Mouse (Mus musculus): Measurements from ENCODE around the gene 2410004P03Rik. TPM values are rescaled to one million over a fixed set of nuclear protein-coding genes. Genes with fewer than 3 reads are reported as not detected.

The 2410004P03Rik gene
- polyA plus RNA-seq (2014; fragmentation: Nextera tagmentation; extraction: Ambion mirVana), result 2.6 and 3.4 TPM in 2 replicates

DNA sequence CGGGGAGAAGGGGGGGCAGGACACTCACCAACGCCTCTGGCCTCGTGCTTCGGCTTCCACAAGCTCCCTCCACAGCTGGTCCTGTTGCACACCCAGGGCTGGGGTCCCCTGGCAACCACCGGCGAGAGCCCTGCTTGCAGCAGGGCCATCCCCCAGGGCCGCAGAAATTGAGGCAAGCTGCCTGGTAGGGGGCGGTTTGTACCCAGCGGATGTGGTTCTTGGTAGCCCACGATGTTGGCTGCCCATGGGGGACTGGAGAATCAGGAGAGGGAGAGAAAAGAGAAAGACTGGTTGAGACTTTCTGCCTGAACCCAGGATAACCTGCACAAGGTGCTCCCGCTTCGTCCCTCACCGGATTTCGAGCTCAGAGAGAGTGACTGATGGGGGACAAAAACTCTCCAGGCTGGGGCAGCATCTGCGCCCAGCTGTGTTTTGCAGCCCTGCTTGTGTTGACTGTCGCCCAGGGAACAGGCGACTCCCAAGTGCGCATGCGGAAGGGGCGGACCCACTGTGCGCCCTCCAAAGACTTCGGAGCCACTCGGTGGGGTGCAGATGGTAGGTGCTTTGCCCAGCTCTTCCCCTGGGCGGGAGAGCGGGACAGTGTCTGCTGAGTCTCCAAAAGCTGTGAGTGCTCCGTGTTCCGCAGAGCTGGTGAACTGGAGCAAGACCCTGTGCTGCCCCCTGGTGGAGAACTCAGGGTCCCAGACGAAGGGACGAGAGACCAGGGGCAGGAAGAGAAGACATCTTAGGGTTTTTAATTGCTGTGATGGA, at the start of gene 2410004P03Rik:
Gene 2410004P03Rik, minus strand, starts transcription at position 628 of the 771 bp plus-strand sequence.
- no peak within 1 kb of the TSS for H3K9ac ChIP-seq (replicated peaks; ENCODE audit: low read length)
- peak; percentile 81 for DNase-seq
- 9% methylated on average over 29 of the region's 29 CpGs for WGBS
- H3K9me3 ChIP-seq (ENCODE audit: control insufficient read depth, low read length), result no peaks in the 10 kb centered on the region
- no peak within 1 kb of the TSS for H3K27ac ChIP-seq (replicated peaks; ENCODE audit: low read depth, low read length)
- no peaks in the 10 kb centered on the region for H3K36me3 ChIP-seq (ENCODE audit: control insufficient read depth, insufficient read depth, low read length)
- ATAC-seq (ENCODE audit: low FRiP score, low TSS enrichment), result peak; percentile 56
- peak within 1 kb of the TSS; percentile 31 for H3K4me3 ChIP-seq (replicated peaks; ENCODE audit: low read depth, low read length)
- peaks cover 3% of the 10 kb centered on the region; the same call in 1 of the 2 replicates for H3K4me1 ChIP-seq (ENCODE audit: control insufficient read depth, insufficient read depth, low read length)
- peak within 1 kb of the TSS; percentile 53 for H3K4me2 ChIP-seq (ENCODE audit: low read length)
- H3K27me3 ChIP-seq (ENCODE audit: control insufficient read depth, insufficient read depth, low read length), result no peaks in the 10 kb centered on the region

DNA sequence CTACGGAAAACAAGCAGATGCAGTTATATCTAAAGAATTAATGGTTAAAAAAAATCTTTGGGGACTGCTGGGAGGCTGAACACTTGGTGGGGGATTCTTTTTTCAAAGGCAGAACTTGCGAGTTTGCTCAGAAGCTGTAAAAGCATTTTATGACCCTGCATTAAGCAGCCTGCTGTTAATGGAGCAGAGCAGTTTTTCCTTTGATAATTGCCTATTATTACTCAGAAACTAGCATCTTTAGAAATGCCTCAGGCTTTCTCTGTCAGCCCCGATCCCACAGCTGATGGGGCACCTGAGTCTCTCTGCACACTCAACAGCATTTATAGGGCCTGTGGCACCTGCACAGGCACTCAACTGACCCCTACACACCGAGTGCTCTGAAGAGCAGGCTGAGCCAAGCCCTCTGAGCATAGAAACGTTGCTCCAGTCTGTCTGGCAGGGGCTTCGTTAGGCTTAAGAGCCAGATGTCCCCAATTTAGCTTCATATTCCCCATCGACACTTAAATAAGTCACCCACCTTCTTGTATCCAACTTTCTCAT, 49.7 kb upstream of the 2410004P03Rik start:
- WGBS, result 53% methylated on average over 7 of the region's 7 CpGs
- DNase-seq (no peak), ATAC-seq (ENCODE audit: low FRiP score, low TSS enrichment) (no peak)
- no peak overlapping the region for H3K9ac ChIP-seq (replicated peaks; ENCODE audit: low read length)
- H3K27me3 ChIP-seq (ENCODE audit: control insufficient read depth, insufficient read depth, low read length), result no peaks in the 10 kb centered on the region
- H3K4me2 ChIP-seq (ENCODE audit: low read length), result no peak overlapping the region
- no peaks in the 10 kb centered on the region for H3K9me3 ChIP-seq (ENCODE audit: control insufficient read depth, low read length)
- H3K4me1 ChIP-seq (ENCODE audit: control insufficient read depth, insufficient read depth, low read length), result no peaks in the 10 kb centered on the region
- no peak overlapping the region for H3K27ac ChIP-seq (replicated peaks; ENCODE audit: low read depth, low read length)
- H3K4me3 ChIP-seq (replicated peaks; ENCODE audit: low read depth, low read length), result no peak overlapping the region
- H3K36me3 ChIP-seq (ENCODE audit: control insufficient read depth, insufficient read depth, low read length), result no peaks in the 10 kb centered on the region

GRCm38 (mm10) chr12:17058490-17058889, 47.0 kb upstream of the 2410004P03Rik start:
- no peaks in the 10 kb centered on the region for H3K4me1 ChIP-seq (ENCODE audit: control insufficient read depth, insufficient read depth, low read length)
- no peak overlapping the region for H3K4me3 ChIP-seq (replicated peaks; ENCODE audit: low read depth, low read length)
- H3K9ac ChIP-seq (replicated peaks; ENCODE audit: low read length), result no peak overlapping the region
- H3K36me3 ChIP-seq (ENCODE audit: control insufficient read depth, insufficient read depth, low read length), result no peaks in the 10 kb centered on the region
- no peak for DNase-seq
- WGBS, result 80% methylated on average over 10 of the region's 10 CpGs
- no peak overlapping the region for H3K4me2 ChIP-seq (ENCODE audit: low read length)
- ATAC-seq (ENCODE audit: low FRiP score, low TSS enrichment), result no peak
- no peaks in the 10 kb centered on the region for H3K9me3 ChIP-seq (ENCODE audit: control insufficient read depth, low read length)
- no peaks in the 10 kb centered on the region for H3K27me3 ChIP-seq (ENCODE audit: control insufficient read depth, insufficient read depth, low read length)
- no peak overlapping the region for H3K27ac ChIP-seq (replicated peaks; ENCODE audit: low read depth, low read length)

- Histone ChIP-seq H3K27ac (replicated peaks; ENCODE audit: low read depth, low read length) (no peak overlapping the region), H3K9me3 (ENCODE audit: control insufficient read depth, low read length) (no peaks in the 10 kb centered on the region), H3K9ac (replicated peaks; ENCODE audit: low read length) (no peak overlapping the region), H3K27me3 (ENCODE audit: control insufficient read depth, insufficient read depth, low read length) (no peaks in the 10 kb centered on the region), H3K4me1 (ENCODE audit: control insufficient read depth, insufficient read depth, low read length) (no peaks in the 10 kb centered on the region), H3K4me3 (replicated peaks; ENCODE audit: low read depth, low read length) (no peak overlapping the region), H3K36me3 (ENCODE audit: control insufficient read depth, insufficient read depth, low read length) (no peaks in the 10 kb centered on the region), H3K4me2 (ENCODE audit: low read length) (no peak overlapping the region)
- WGBS, result 84% methylated on average over 8 of the region's 8 CpGs
- ATAC-seq (ENCODE audit: low FRiP score, low TSS enrichment), result no peak
- DNase-seq, result no peak
Measured at GRCm38 (mm10) chr12:17057110-17057509, 45.6 kb upstream of the 2410004P03Rik start.

DNA sequence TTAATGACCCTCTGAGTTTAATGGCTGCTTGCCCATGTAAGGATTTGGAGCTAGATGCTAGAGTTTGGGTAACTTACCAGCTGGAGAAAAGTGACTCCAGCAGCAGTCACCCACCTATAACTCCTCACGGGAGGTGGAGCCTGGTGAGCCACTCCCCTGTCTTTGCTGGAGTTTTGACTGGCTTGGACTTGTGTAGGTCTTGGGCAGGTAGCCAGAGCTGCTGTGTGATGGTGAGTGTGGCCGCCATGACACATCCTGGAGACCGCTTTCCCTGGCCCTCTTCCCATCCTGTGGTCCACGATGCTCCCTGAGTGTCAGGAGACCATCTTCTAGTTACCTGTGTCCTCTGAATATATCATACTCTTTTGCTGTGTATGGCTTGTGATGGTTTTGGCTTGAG, 44.2 kb upstream of the 2410004P03Rik start:
- no peak overlapping the region for H3K9ac ChIP-seq (replicated peaks; ENCODE audit: low read length)
- H3K4me2 ChIP-seq (ENCODE audit: low read length), result no peak overlapping the region
- H3K4me1 ChIP-seq (ENCODE audit: control insufficient read depth, insufficient read depth, low read length), result peaks cover 4% of the 10 kb centered on the region; the same call in 1 of the 2 replicates
- DNase-seq (no peak), ATAC-seq (ENCODE audit: low FRiP score, low TSS enrichment) (no peak)
- H3K36me3 ChIP-seq (ENCODE audit: control insufficient read depth, insufficient read depth, low read length), result no peaks in the 10 kb centered on the region
- no peak overlapping the region for H3K4me3 ChIP-seq (replicated peaks; ENCODE audit: low read depth, low read length)
- no peak overlapping the region for H3K27ac ChIP-seq (replicated peaks; ENCODE audit: low read depth, low read length)
- no peaks in the 10 kb centered on the region for H3K27me3 ChIP-seq (ENCODE audit: control insufficient read depth, insufficient read depth, low read length)
- WGBS, result 93% methylated on average over 4 of the region's 4 CpGs
- no peaks in the 10 kb centered on the region for H3K9me3 ChIP-seq (ENCODE audit: control insufficient read depth, low read length)

DNA sequence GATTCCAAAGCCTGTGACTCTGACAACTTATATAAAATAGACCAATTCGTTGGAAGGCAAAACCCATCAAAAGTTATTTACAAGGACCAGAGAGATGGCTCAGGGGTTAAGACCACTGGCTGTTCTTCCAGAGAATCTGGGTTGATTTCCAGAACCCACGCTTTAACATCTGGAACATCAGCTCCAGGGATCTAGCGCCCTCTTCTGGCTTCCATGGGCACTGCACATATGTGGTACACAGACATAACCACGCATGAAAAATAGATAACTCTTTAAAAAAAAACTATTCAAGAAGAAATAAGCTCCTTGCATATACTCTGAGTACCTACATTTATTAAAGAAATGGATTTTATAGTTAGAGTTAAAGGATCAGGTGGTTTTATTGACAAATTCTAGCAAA, 43.2 kb upstream of the 2410004P03Rik start:
- Histone ChIP-seq H3K4me3 (replicated peaks; ENCODE audit: low read depth, low read length) (no peak overlapping the region), H3K27ac (replicated peaks; ENCODE audit: low read depth, low read length) (no peak overlapping the region), H3K9ac (replicated peaks; ENCODE audit: low read length) (no peak overlapping the region), H3K9me3 (ENCODE audit: control insufficient read depth, low read length) (no peaks in the 10 kb centered on the region), H3K27me3 (ENCODE audit: control insufficient read depth, insufficient read depth, low read length) (no peaks in the 10 kb centered on the region), H3K4me2 (ENCODE audit: low read length) (no peak overlapping the region), H3K36me3 (ENCODE audit: control insufficient read depth, insufficient read depth, low read length) (no peaks in the 10 kb centered on the region), H3K4me1 (ENCODE audit: control insufficient read depth, insufficient read depth, low read length) (peaks cover 4% of the 10 kb centered on the region; the same call in 1 of the 2 replicates)
- no peak for ATAC-seq (ENCODE audit: low FRiP score, low TSS enrichment)
- DNase-seq, result no peak
- WGBS, result 49% methylated on average over 4 of the region's 4 CpGs

DNA sequence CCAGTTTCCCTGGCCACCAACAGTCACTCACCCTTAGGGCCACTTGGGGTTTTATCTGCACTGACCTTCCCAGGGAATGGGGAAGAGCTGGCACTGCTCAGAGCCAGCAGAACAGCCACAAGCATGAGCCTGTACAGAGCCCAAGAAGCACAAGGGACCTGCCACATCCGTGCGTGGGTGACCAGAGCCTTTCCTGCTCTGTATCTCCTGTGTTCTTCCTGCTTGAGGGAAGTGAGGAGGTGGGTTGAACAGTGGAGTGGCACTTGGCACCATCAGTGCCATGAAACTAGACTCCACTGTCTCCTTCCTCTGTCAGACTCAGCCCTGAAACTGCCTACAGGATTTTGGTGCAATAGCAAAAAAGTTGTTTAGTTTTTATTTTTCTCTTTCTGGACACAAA, 41.1 kb upstream of the 2410004P03Rik start:
- ATAC-seq (ENCODE audit: low FRiP score, low TSS enrichment) (no peak), DNase-seq (no peak)
- no peak overlapping the region for H3K9ac ChIP-seq (replicated peaks; ENCODE audit: low read length)
- H3K27ac ChIP-seq (replicated peaks; ENCODE audit: low read depth, low read length), result no peak overlapping the region
- H3K4me3 ChIP-seq (replicated peaks; ENCODE audit: low read depth, low read length), result no peak overlapping the region
- peaks cover 4% of the 10 kb centered on the region; the same call in 1 of the 2 replicates for H3K4me1 ChIP-seq (ENCODE audit: control insufficient read depth, insufficient read depth, low read length)
- no peaks in the 10 kb centered on the region for H3K9me3 ChIP-seq (ENCODE audit: control insufficient read depth, low read length)
- no peak overlapping the region for H3K4me2 ChIP-seq (ENCODE audit: low read length)
- no peaks in the 10 kb centered on the region for H3K36me3 ChIP-seq (ENCODE audit: control insufficient read depth, insufficient read depth, low read length)
- no peaks in the 10 kb centered on the region for H3K27me3 ChIP-seq (ENCODE audit: control insufficient read depth, insufficient read depth, low read length)
- 82% methylated on average over 2 of the region's 2 CpGs for WGBS

DNA sequence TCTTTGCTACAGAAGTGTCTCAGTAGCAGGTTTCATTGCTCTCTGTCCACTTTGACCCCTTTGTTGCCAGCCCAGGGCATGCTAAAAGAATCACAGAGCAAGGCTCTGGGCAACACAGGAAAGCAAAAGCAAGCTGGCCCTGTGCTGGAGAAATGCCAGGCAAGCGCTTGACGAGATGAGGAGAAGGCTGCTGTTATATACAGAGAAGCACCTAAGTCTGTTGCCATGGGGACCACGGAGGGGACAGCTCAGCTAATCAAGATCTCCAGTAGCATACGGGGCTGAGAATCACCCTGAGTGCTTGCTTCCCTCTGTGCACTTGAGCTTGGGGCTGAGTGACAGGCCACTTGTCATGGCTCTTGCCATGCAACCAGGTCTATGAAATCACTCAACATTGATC, 39.5 kb upstream of the 2410004P03Rik start:
- ATAC-seq (ENCODE audit: low FRiP score, low TSS enrichment), result peak; percentile 58; the same call in 1 of the 2 replicates
- H3K27ac ChIP-seq (replicated peaks; ENCODE audit: low read depth, low read length), result peak overlapping the region; percentile 20; the same call in 1 of the 2 replicates

GRCm38 (mm10) chr12:17049796-17050195, 38.3 kb upstream of the 2410004P03Rik start:
- Histone ChIP-seq H3K4me1 (ENCODE audit: control insufficient read depth, insufficient read depth, low read length) (peaks cover 4% of the 10 kb centered on the region; the same call in 1 of the 2 replicates), H3K27ac (replicated peaks; ENCODE audit: low read depth, low read length) (no peak overlapping the region), H3K27me3 (ENCODE audit: control insufficient read depth, insufficient read depth, low read length) (no peaks in the 10 kb centered on the region), H3K4me2 (ENCODE audit: low read length) (no peak overlapping the region), H3K36me3 (ENCODE audit: control insufficient read depth, insufficient read depth, low read length) (no peaks in the 10 kb centered on the region), H3K9ac (replicated peaks; ENCODE audit: low read length) (no peak overlapping the region), H3K4me3 (replicated peaks; ENCODE audit: low read depth, low read length) (no peak overlapping the region), H3K9me3 (ENCODE audit: control insufficient read depth, low read length) (no peaks in the 10 kb centered on the region)
- ATAC-seq (ENCODE audit: low FRiP score, low TSS enrichment), result no peak
- no peak for DNase-seq
- 100% methylated on average over 1 of the region's 1 CpGs for WGBS

More for the DNA sequence above, 39.5 kb upstream of the 2410004P03Rik start:
- Histone ChIP-seq H3K4me1 (ENCODE audit: control insufficient read depth, insufficient read depth, low read length) (peaks cover 4% of the 10 kb centered on the region; the same call in 1 of the 2 replicates), H3K4me3 (replicated peaks; ENCODE audit: low read depth, low read length) (no peak overlapping the region), H3K27me3 (ENCODE audit: control insufficient read depth, insufficient read depth, low read length) (no peaks in the 10 kb centered on the region), H3K9ac (replicated peaks; ENCODE audit: low read length) (no peak overlapping the region), H3K4me2 (ENCODE audit: low read length) (no peak overlapping the region), H3K36me3 (ENCODE audit: control insufficient read depth, insufficient read depth, low read length) (no peaks in the 10 kb centered on the region), H3K9me3 (ENCODE audit: control insufficient read depth, low read length) (no peaks in the 10 kb centered on the region)
- DNase-seq, result peak; percentile 72
- 40% methylated on average over 4 of the region's 4 CpGs for WGBS

All from midbrain, embryonic 14.5 days (tissue).